Mouse (Mus musculus): ENCODE measurements around the gene Ttc17. TPM values are rescaled to one million over a fixed set of nuclear protein-coding genes. Genes with fewer than 3 reads are reported as not detected.
"Not testable (repeated sequence)": the region's sequence is repeated elsewhere in the genome, so short reads cannot be mapped to it uniquely, and the experiment has no call there.

Ttc17 gene
- polyA plus RNA-seq, 1 experiment = 12.6 TPM

DNA sequence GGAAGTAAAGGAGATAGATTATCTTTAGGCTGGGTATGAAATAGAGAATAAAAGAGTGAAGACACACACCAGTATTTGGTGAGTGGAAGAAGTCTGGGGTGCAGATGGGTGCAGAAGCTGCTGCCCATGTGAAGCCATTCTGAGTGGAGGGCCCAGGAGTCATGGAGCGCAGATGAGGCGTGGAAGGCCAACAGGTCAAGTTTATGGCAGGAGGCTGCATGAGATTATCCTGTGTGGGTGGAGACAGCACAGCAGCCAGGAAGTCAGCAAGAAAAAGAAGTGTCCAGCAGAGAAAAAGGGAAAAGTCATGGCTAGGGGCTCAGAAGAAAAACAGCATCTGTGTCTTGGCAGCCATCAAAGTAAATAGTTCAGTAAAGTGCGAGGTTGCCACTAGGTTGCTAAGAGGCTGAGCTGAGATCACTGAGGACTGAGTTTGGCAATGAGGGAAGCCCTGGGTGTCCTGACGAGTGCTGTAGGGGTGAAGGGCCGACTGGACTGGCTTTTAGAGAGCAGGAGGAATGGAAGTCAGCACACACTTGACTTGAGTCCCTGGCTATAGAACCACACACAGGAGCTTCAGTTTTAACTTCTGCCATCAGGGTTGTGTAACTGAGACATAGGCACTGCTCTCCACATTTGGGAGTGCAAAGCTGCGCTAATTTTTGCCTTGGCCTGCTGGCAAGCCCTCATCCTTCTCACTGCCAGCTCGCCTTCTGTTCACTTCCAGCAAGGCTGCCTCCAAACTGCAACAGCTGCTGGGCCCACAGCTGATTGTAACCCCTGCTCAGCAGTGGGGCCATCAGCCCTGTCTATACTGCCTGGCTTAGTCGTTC lies 8.1 kb downstream of the Ttc17 start:
- WGBS = 64% methylated on average over 8 of the region's 8 CpGs
- H3K4me3 ChIP-seq (ENCODE audit: insufficient read depth, low read depth, low read length) = no peak overlapping the region
- no peak overlapping the region for H3K27ac ChIP-seq (ENCODE audit: insufficient read depth, low read depth, low read length)
- no peak for DNase-seq
- no peak for TF ChIP-seq CTCF (conservative IDR thresholded peaks at IDR 0.05; ENCODE audit: insufficient read depth, insufficient read length, low read depth, low read length)
- no peak for TF ChIP-seq POLR2A (IDR thresholded peaks at IDR 0.05; ENCODE audit: low read depth, low read length)
- no peaks in the 10 kb centered on the region; the same call in 1 of the 2 replicates for H3K4me1 ChIP-seq (ENCODE audit: control insufficient read depth, insufficient read depth, low read length)
- no peaks in the 10 kb centered on the region for H3K36me3 ChIP-seq (ENCODE audit: control insufficient read depth, insufficient read depth, low read length)
- no peaks in the 10 kb centered on the region for H3K27me3 ChIP-seq (replicated peaks; ENCODE audit: control insufficient read depth, insufficient read depth, low read length)

- DNase-seq = no peak
- TF ChIP-seq CTCF (conservative IDR thresholded peaks at IDR 0.05; ENCODE audit: insufficient read depth, insufficient read length, low read depth, low read length) = no peak
- TF ChIP-seq POLR2A (IDR thresholded peaks at IDR 0.05; ENCODE audit: low read depth, low read length) = no peak
- H3K4me1 ChIP-seq (ENCODE audit: control insufficient read depth, insufficient read depth, low read length) = no peaks in the 10 kb centered on the region; the same call in 1 of the 2 replicates
- H3K27ac ChIP-seq (ENCODE audit: insufficient read depth, low read depth, low read length) = no peak overlapping the region
- H3K4me3 ChIP-seq (ENCODE audit: insufficient read depth, low read depth, low read length) = no peak overlapping the region
- no peaks in the 10 kb centered on the region for H3K27me3 ChIP-seq (replicated peaks; ENCODE audit: control insufficient read depth, insufficient read depth, low read length)
- H3K36me3 ChIP-seq (ENCODE audit: control insufficient read depth, insufficient read depth, low read length) = no peaks in the 10 kb centered on the region
- WGBS = 80% methylated on average over 5 of the region's 5 CpGs
Observed at GRCm38 (mm10) chr2:94397453-94397852, 9.0 kb downstream of the Ttc17 start.

GRCm38 (mm10) chr2:94396325-94396724 lies 10.2 kb downstream of the Ttc17 start:
- DNase-seq = no peak
- H3K4me3 ChIP-seq (ENCODE audit: insufficient read depth, low read depth, low read length) = no peak overlapping the region
- no peaks in the 10 kb centered on the region for H3K27me3 ChIP-seq (replicated peaks; ENCODE audit: control insufficient read depth, insufficient read depth, low read length)
- H3K4me1 ChIP-seq (ENCODE audit: control insufficient read depth, insufficient read depth, low read length) = no peaks in the 10 kb centered on the region; the same call in 1 of the 2 replicates
- no peaks in the 10 kb centered on the region for H3K36me3 ChIP-seq (ENCODE audit: control insufficient read depth, insufficient read depth, low read length)
- WGBS = 78% methylated on average over 5 of the region's 5 CpGs
- H3K27ac ChIP-seq (ENCODE audit: insufficient read depth, low read depth, low read length) = no peak overlapping the region
- TF ChIP-seq CTCF (conservative IDR thresholded peaks at IDR 0.05; ENCODE audit: insufficient read depth, insufficient read length, low read depth, low read length) (no peak), POLR2A (IDR thresholded peaks at IDR 0.05; ENCODE audit: low read depth, low read length) (no peak)

DNA sequence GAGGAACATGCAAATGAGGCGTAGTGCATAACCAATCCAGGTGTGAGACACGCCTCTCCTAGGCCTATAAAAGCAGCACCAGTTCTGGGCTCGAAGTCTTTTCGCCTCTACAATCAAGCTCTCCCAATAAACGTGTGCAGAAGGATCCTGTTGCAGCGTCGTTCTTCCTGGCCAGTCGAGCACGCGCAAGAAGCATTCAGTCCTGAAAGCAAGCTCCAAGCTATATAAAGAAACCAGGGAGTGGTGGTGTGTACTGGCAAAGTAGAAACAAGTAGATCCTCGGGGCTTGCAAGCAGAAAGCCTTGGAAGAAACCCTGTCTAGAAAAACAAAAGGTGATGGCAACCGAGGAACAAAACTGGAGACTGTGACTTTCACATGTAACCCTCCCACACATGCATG lies 15.4 kb downstream of the Ttc17 start:
- not testable (repeated sequence) for H3K27me3 ChIP-seq (replicated peaks; ENCODE audit: control insufficient read depth, insufficient read depth, low read length); DNase-seq; H3K36me3 ChIP-seq (ENCODE audit: control insufficient read depth, insufficient read depth, low read length); H3K4me1 ChIP-seq (ENCODE audit: control insufficient read depth, insufficient read depth, low read length); H3K27ac ChIP-seq (ENCODE audit: insufficient read depth, low read depth, low read length); H3K4me3 ChIP-seq (ENCODE audit: insufficient read depth, low read depth, low read length)
- 84% methylated on average over 12 of the region's 12 CpGs for WGBS

DNA sequence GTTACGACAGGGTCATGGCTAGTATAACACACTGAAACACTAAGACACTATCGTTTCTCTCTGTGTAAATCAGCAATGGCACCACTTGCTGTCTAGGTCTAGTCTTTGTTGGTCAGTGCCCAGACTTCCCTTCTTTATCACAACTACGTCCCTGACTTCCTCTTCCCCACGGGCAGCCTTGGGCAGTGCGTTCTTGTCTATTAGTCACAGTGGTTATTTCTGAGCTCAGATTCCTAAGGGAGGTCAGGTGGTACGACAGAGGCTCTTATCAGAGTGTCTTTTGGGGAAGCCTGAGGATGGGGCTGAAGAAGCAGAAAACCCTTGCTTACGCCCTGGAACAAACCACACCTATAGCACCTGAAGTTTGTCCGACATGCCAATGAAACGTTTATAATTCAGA lies 17.5 kb downstream of the Ttc17 start:
- TF ChIP-seq POLR2A (IDR thresholded peaks at IDR 0.05; ENCODE audit: low read depth, low read length) (no peak), CTCF (conservative IDR thresholded peaks at IDR 0.05; ENCODE audit: insufficient read depth, insufficient read length, low read depth, low read length) (no peak)
- Histone ChIP-seq H3K36me3 (ENCODE audit: control insufficient read depth, insufficient read depth, low read length) (no peaks in the 10 kb centered on the region; the same call in 1 of the 2 replicates), H3K4me1 (ENCODE audit: control insufficient read depth, insufficient read depth, low read length) (no peaks in the 10 kb centered on the region), H3K27me3 (replicated peaks; ENCODE audit: control insufficient read depth, insufficient read depth, low read length) (no peaks in the 10 kb centered on the region), H3K4me3 (ENCODE audit: insufficient read depth, low read depth, low read length) (no peak overlapping the region), H3K27ac (ENCODE audit: insufficient read depth, low read depth, low read length) (no peak overlapping the region)
- no peak for DNase-seq
- 71% methylated on average over 9 of the region's 9 CpGs for WGBS

- Histone ChIP-seq H3K27ac (ENCODE audit: insufficient read depth, low read depth, low read length) (no peak overlapping the region), H3K4me1 (ENCODE audit: control insufficient read depth, insufficient read depth, low read length) (no peaks in the 10 kb centered on the region), H3K4me3 (ENCODE audit: insufficient read depth, low read depth, low read length) (no peak overlapping the region), H3K36me3 (ENCODE audit: control insufficient read depth, insufficient read depth, low read length) (peaks cover 1% of the 10 kb centered on the region; the same call in 1 of the 2 replicates), H3K27me3 (replicated peaks; ENCODE audit: control insufficient read depth, insufficient read depth, low read length) (no peaks in the 10 kb centered on the region)
- WGBS = 67% methylated on average over 5 of the region's 5 CpGs
- DNase-seq = no peak
- TF ChIP-seq POLR2A (IDR thresholded peaks at IDR 0.05; ENCODE audit: low read depth, low read length) = no peak
- no peak for TF ChIP-seq CTCF (conservative IDR thresholded peaks at IDR 0.05; ENCODE audit: insufficient read depth, insufficient read length, low read depth, low read length)
Observed at GRCm38 (mm10) chr2:94387846-94388245, 18.6 kb downstream of the Ttc17 start.

GRCm38 (mm10) chr2:94384483-94384882 lies 22.0 kb downstream of the Ttc17 start:
- not testable (repeated sequence) for H3K27me3 ChIP-seq (replicated peaks; ENCODE audit: control insufficient read depth, insufficient read depth, low read length); H3K36me3 ChIP-seq (ENCODE audit: control insufficient read depth, insufficient read depth, low read length)
- WGBS = 93% methylated on average over 10 of the region's 10 CpGs

More at GRCm38 (mm10) chr2:94384483-94384882, 22.0 kb downstream of the Ttc17 start:
- not testable (repeated sequence) for H3K27ac ChIP-seq (ENCODE audit: insufficient read depth, low read depth, low read length); H3K4me3 ChIP-seq (ENCODE audit: insufficient read depth, low read depth, low read length); DNase-seq; H3K4me1 ChIP-seq (ENCODE audit: control insufficient read depth, insufficient read depth, low read length)

All from kidney, adult 2 months (tissue).